Mouse (Mus musculus) bone marrow macrophage, adult 2 months (primary cell): Measurements from ENCODE around the gene Cep112.

Source experiments
- CTCF ChIP-seq: IDR thresholded peaks from 2 replicates; pipeline ENCODE4 v1.5.1; 2012; ENCODE audit warnings: low read depth, mild to moderate bottlenecking, low read length, moderate library complexity
- POLR2A ChIP-seq: IDR thresholded peaks from 2 replicates; pipeline ENCODE4 v1.6.1; 2012; ENCODE audit warnings: mild to moderate bottlenecking, low read depth, low read length, borderline replicate concordance

DNA sequence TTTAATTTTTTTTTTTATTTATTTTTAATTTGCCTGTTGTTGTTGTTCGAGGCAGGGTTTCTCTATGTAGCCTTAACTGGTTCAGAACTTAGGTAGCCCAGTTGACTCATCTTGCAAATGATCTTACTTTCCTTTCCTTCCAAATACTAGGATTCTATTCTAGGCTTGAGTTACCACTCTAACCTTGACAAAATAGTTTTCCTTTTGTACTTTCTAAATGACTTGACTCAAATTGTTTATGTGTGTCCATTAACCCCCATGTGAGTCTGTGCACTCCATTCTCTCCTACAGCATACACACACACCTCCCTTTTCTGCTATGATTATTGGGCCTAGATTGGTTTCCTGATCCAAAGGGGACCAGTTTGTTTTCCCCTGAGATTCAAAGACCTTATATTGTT, 128.9 kb downstream of the Cep112 start:
- TF ChIP-seq CTCF = no peak
- no peak for TF ChIP-seq POLR2A
